8 mouse cellular contexts compared by ENCODE assay signal in genomic region chr5:131585684-131586331, GRCm38 (mm10).
DNase-seq lines count a peak whose midpoint lies in the region; ATAC-seq lines count a peak whose summit lies in the region.

No protein-coding gene starts in this region.

- ATAC-seq in embryonic facial prominence, embryonic 11.5 days (replicated peaks; ENCODE audit: insufficient number of reproducible peaks, low FRiP score, low TSS enrichment, low read depth), result no peak
- ATAC-seq in midbrain, embryonic 14.5 days (ENCODE audit: low FRiP score, low TSS enrichment), result peak; percentile 57; the same call in 1 of the 2 replicates
- no peak for ATAC-seq in granulocyte monocyte progenitor cell, adult 5-6 weeks (replicated peaks; ENCODE audit: poor library complexity, severe bottlenecking)

- no peak overlapping the region for H3K27ac ChIP-seq in embryonic facial prominence, embryonic 11.5 days (replicated peaks; ENCODE audit: low read depth, low read length)
- H3K27ac ChIP-seq in midbrain, embryonic 14.5 days (replicated peaks; ENCODE audit: low read depth, low read length), result peak overlapping the region; percentile 76

- peak; percentile 91 for DNase-seq in heart, adult 11 months
- DNase-seq in heart, adult 8-10 months (ENCODE audit: low spot score), result no peak
- DNase-seq in embryonic facial prominence, embryonic 11.5 days (ENCODE audit: low spot score), result peak; percentile 39
- DNase-seq in heart, postnatal 14 days, result peak; percentile 39 to 53
- DNase-seq in midbrain, embryonic 14.5 days, result peak; percentile 80
- no peak for DNase-seq in frontal cortex, postnatal 10 days (ENCODE audit: low spot score in 2 of 2)
- DNase-seq in urinary bladder, postnatal 25 days (ENCODE audit: low spot score), result no peak

- no peaks in the 10 kb centered on the region for H3K36me3 ChIP-seq in embryonic facial prominence, embryonic 11.5 days (replicated peaks; ENCODE audit: control insufficient read depth, insufficient read depth, low read depth, low read length)
- H3K36me3 ChIP-seq in midbrain, embryonic 14.5 days (ENCODE audit: control insufficient read depth, insufficient read depth, low read length), result no peaks in the 10 kb centered on the region

- H3K4me3 ChIP-seq in embryonic facial prominence, embryonic 11.5 days (ENCODE audit: low read depth, low read length), result no peak overlapping the region
- no peak overlapping the region for H3K4me3 ChIP-seq in midbrain, embryonic 14.5 days (replicated peaks; ENCODE audit: low read depth, low read length)

- H3K4me2 ChIP-seq in embryonic facial prominence, embryonic 11.5 days (ENCODE audit: low read depth, low read length), result 0 out of 2 replicates have a peak overlapping the region, but pooled peaks have one; percentile 10
- peak overlapping the region; percentile 44 for H3K4me2 ChIP-seq in midbrain, embryonic 14.5 days (ENCODE audit: low read length)

- intact Hi-C loops in heart, postnatal 14 days (cut with DNase I), result no loop called here

- peak overlapping the region; percentile 39; the same call in 1 of the 2 replicates for H3K9ac ChIP-seq in embryonic facial prominence, embryonic 11.5 days (replicated peaks; ENCODE audit: low read length)
- H3K9ac ChIP-seq in midbrain, embryonic 14.5 days (replicated peaks; ENCODE audit: low read length), result peak overlapping the region; percentile 9; the same call in 1 of the 2 replicates

- H3K4me1 ChIP-seq in embryonic facial prominence, embryonic 11.5 days (ENCODE audit: control insufficient read depth, insufficient read depth, low read length), result peaks cover 3% of the 10 kb centered on the region; the same call in 1 of the 2 replicates
- peaks cover 42% of the 10 kb centered on the region for H3K4me1 ChIP-seq in midbrain, embryonic 14.5 days (ENCODE audit: control insufficient read depth, insufficient read depth, low read length)

- WGBS in embryonic facial prominence, embryonic 11.5 days, result 43% methylated on average over 26 of the region's 26 CpGs
- WGBS in midbrain, embryonic 14.5 days, result 9% methylated on average over 26 of the region's 26 CpGs

- no peaks in the 10 kb centered on the region for H3K9me3 ChIP-seq in embryonic facial prominence, embryonic 11.5 days (replicated peaks; ENCODE audit: control insufficient read depth, low read length)
- no peaks in the 10 kb centered on the region for H3K9me3 ChIP-seq in midbrain, embryonic 14.5 days (ENCODE audit: control insufficient read depth, low read length)

- no peaks in the 10 kb centered on the region for H3K27me3 ChIP-seq in embryonic facial prominence, embryonic 11.5 days (ENCODE audit: control insufficient read depth, insufficient read depth, low read length)
- H3K27me3 ChIP-seq in midbrain, embryonic 14.5 days (ENCODE audit: control insufficient read depth, insufficient read depth, low read length), result no peaks in the 10 kb centered on the region; the same call in 1 of the 2 replicates

Comparison
In these comparisons a context has a peak if more than half of its experiments do, and no peak if none do; other contexts are left out.
1. DNase-seq: peak in heart, adult 11 months (single experiment), embryonic facial prominence, embryonic 11.5 days (single experiment), heart, postnatal 14 days (2 of 2) and midbrain, embryonic 14.5 days (single experiment); none in heart, adult 8-10 months (single experiment), frontal cortex, postnatal 10 days (0 of 2) and urinary bladder, postnatal 25 days (single experiment).